Mouse (Mus musculus) heart, postnatal 0 days (tissue): ENCODE results near the gene Mast4. TPM values are rescaled to one million over a fixed set of nuclear protein-coding genes. Genes with fewer than 3 reads are reported as not detected.
A peak's percentile ranks its signal among the peaks of the same experiment; 100 is the strongest.

ENCODE experiments used
- ATAC-seq: fragments of 200-750 bp; cut with Nextera tagmentation; 2 replicates; pipeline ENCODE4 v1.8.0; 2017; ENCODE audit warnings: low read depth, moderate number of reproducible peaks, moderate library complexity; ENCODE audit not compliant: insufficient read depth
- DNase-seq: peaks from one replicate; pipeline ENCODE4 v3.0.0-alpha.2; 2016; ENCODE audit warnings: low spot score
- H3K27ac ChIP-seq: fragments of 300-500 bp; sonication (generic); 2 replicates; pipeline ENCODE4 v1.5.1; 2014; ENCODE audit warnings: low read depth, mild to moderate bottlenecking
- H3K27me3 ChIP-seq: fragments of 300-500 bp; sonication (generic); 2 replicates; pipeline ENCODE4 v1.6.1; 2014; ENCODE audit warnings: low read length, mixed read lengths; ENCODE audit not compliant: control insufficient read depth, insufficient read depth
- H3K36me3 ChIP-seq: fragments of 300-500 bp; sonication (generic); replicated peaks from 2 replicates; pipeline ENCODE4 v1.6.1; 2014; ENCODE audit warnings: low read length, mixed read lengths; ENCODE audit not compliant: control insufficient read depth, insufficient read depth
- H3K4me1 ChIP-seq: fragments of 300-500 bp; sonication (generic); 2 replicates; pipeline ENCODE4 v1.6.1; 2014; ENCODE audit warnings: antibody characterized with exemption; ENCODE audit not compliant: control insufficient read depth, insufficient read depth
- H3K4me2 ChIP-seq: fragments of 300-500 bp; sonication (generic); 2 replicates; pipeline ENCODE4 v1.6.1; 2014; ENCODE audit warnings: low read depth, mild to moderate bottlenecking, low read length, moderate library complexity
- H3K4me3 ChIP-seq: fragments of 300-500 bp; sonication (generic); 2 replicates; pipeline ENCODE4 v1.5.1; 2014; ENCODE audit warnings: low read depth, low read length
- H3K9ac ChIP-seq: fragments of 300-500 bp; sonication (generic); replicated peaks from 2 replicates; pipeline ENCODE4 v1.6.1; 2014; ENCODE audit warnings: low read depth, low read length, mixed read lengths
- H3K9me3 ChIP-seq: fragments of 300-500 bp; sonication (generic); replicated peaks from 2 replicates; pipeline ENCODE4 v1.6.1; 2016; ENCODE audit warnings: low read length; ENCODE audit not compliant: control insufficient read depth
- CTCF ChIP-seq: IDR thresholded peaks from 2 replicates; pipeline ENCODE4 v1.5.1; 2016; ENCODE audit warnings: antibody characterized with exemption, control low read depth, low read depth
- EP300 ChIP-seq: IDR thresholded peaks from 2 replicates; pipeline ENCODE4 v1.6.1; 2016; ENCODE audit warnings: antibody characterized with exemption, low read depth
- WGBS: fragments of 180-500 bp; shearing (Covaris S2); extraction: QIAGEN DNeasy Blood & Tissue Kit; methylation state at CpG from one replicate; pipeline ENCODE4 v1.1.7; 2014; 5-methylcytosine and 5-hydroxymethylcytosine counted together
- polyA plus RNA-seq: library from polyadenylated mRNA; unstranded; fragments of >200 nt; fragmentation: Nextera tagmentation; extraction: Ambion mirVana; gene quantifications from 2 replicates; pipeline ENCODE4 v1.2.1, GENCODE M21; 2015
- total RNA-seq: library from RNA; depleted of rRNA; stranded (reverse); fragments of >200 nt; gene quantifications from 2 replicates; pipeline ENCODE4 v1.2.3, GENCODE M21; 2014; ENCODE audit warnings: low replicate concordance

Mast4 gene
- total and polyA plus RNA-seq, 2 experiments from 2014 or later: 26.7 to 35.5 TPM

GRCm38 (mm10) chr13:102886788-102887187 lies 447.5 kb downstream of the Mast4 start:
- Histone ChIP-seq H3K27me3 (no peaks in the 10 kb centered on the region), H3K4me3 (no peak overlapping the region), H3K36me3 (no peaks in the 10 kb centered on the region), H3K27ac (no peak overlapping the region), H3K4me2 (no peak overlapping the region), H3K9ac (no peak overlapping the region), H3K9me3 (no peaks in the 10 kb centered on the region), H3K4me1 (0 out of 2 replicates have a peak, but pooled peaks cover 9% of the 10 kb centered on the region)
- ATAC-seq (no peak), DNase-seq (no peak)
- TF ChIP-seq CTCF (no peak), EP300 (no peak)
- WGBS: 76% methylated on average over 8 of the region's 8 CpGs

- no peak overlapping the region for H3K9ac ChIP-seq
- no peaks in the 10 kb centered on the region for H3K36me3 ChIP-seq
- H3K27ac ChIP-seq: no peak overlapping the region
- DNase-seq (no peak), ATAC-seq (no peak)
- 0 out of 2 replicates have a peak, but pooled peaks cover 9% of the 10 kb centered on the region for H3K4me1 ChIP-seq
- H3K4me3 ChIP-seq: no peak overlapping the region
- no peaks in the 10 kb centered on the region for H3K9me3 ChIP-seq
- WGBS: 69% methylated on average over 4 of the region's 4 CpGs
- H3K27me3 ChIP-seq: no peaks in the 10 kb centered on the region
- TF ChIP-seq EP300 (no peak), CTCF (no peak)
- no peak overlapping the region for H3K4me2 ChIP-seq
Measured at GRCm38 (mm10) chr13:102886147-102886546, 448.1 kb downstream of the Mast4 start.

- H3K36me3 ChIP-seq: no peaks in the 10 kb centered on the region
Measured at GRCm38 (mm10) chr13:102880381-102881076, 453.8 kb downstream of the Mast4 start.

GRCm38 (mm10) chr13:102878631-102879030 lies 455.7 kb downstream of the Mast4 start:
- no peaks in the 10 kb centered on the region for H3K9me3 ChIP-seq
- no peak overlapping the region for H3K4me2 ChIP-seq
- ATAC-seq (no peak), DNase-seq (no peak)
- no peaks in the 10 kb centered on the region for H3K27me3 ChIP-seq
- TF ChIP-seq EP300 (no peak), CTCF (no peak)
- peak overlapping the region; percentile 66 for H3K27ac ChIP-seq
- no peak overlapping the region for H3K4me3 ChIP-seq
- no peaks in the 10 kb centered on the region for H3K36me3 ChIP-seq
- WGBS: 31% methylated on average over 6 of the region's 6 CpGs
- no peak overlapping the region for H3K9ac ChIP-seq
- peaks cover 36% of the 10 kb centered on the region for H3K4me1 ChIP-seq

More at GRCm38 (mm10) chr13:102880381-102881076, 453.8 kb downstream of the Mast4 start:
- DNase-seq: no peak
- Histone ChIP-seq H3K27me3 (no peaks in the 10 kb centered on the region), H3K9ac (no peak overlapping the region), H3K4me3 (no peak overlapping the region), H3K9me3 (no peaks in the 10 kb centered on the region), H3K27ac (no peak overlapping the region), H3K4me1 (peaks cover 19% of the 10 kb centered on the region), H3K4me2 (no peak overlapping the region)
- TF ChIP-seq CTCF (no peak), EP300 (no peak)
- ATAC-seq: no peak
- 89% methylated on average over 7 of the region's 7 CpGs for WGBS

GRCm38 (mm10) chr13:102877766-102878325 lies 456.5 kb downstream of the Mast4 start:
- Histone ChIP-seq H3K27me3 (no peaks in the 10 kb centered on the region), H3K4me3 (no peak overlapping the region), H3K9ac (no peak overlapping the region), H3K9me3 (no peaks in the 10 kb centered on the region), H3K36me3 (no peaks in the 10 kb centered on the region), H3K4me2 (no peak overlapping the region), H3K27ac (no peak overlapping the region), H3K4me1 (peaks cover 41% of the 10 kb centered on the region)
- 75% methylated on average over 12 of the region's 12 CpGs for WGBS
- ATAC-seq (no peak), DNase-seq (no peak)
- TF ChIP-seq EP300 (no peak), CTCF (no peak)

- Histone ChIP-seq H3K4me1 (peaks cover 41% of the 10 kb centered on the region), H3K4me3 (no peak overlapping the region), H3K9ac (no peak overlapping the region), H3K27me3 (no peaks in the 10 kb centered on the region), H3K27ac (0 out of 2 replicates have a peak overlapping the region, but pooled peaks have one; percentile 46), H3K4me2 (no peak overlapping the region), H3K36me3 (no peaks in the 10 kb centered on the region), H3K9me3 (no peaks in the 10 kb centered on the region)
- ATAC-seq (no peak), DNase-seq (no peak)
- 69% methylated on average over 8 of the region's 8 CpGs for WGBS
- TF ChIP-seq CTCF: no peak
- no peak for TF ChIP-seq EP300
Measured at GRCm38 (mm10) chr13:102877154-102877553, 457.1 kb downstream of the Mast4 start.
